8 mouse cellular contexts compared by ENCODE assay signal in genomic region chr13:4662336-4663101, GRCm38 (mm10). TPM values are rescaled to one million over a fixed set of nuclear protein-coding genes. Genes with fewer than 3 reads are reported as not detected.
DNase-seq lines count a peak whose midpoint lies in the region; ATAC-seq and TF ChIP-seq lines count a peak whose summit lies in the region.

No protein-coding gene starts in this region.

- intact Hi-C loops in heart, postnatal 36 days (cut with DNase I): loop anchor here (5.0 to 10.0 kb wide), 8 partner anchors 282 to 1885 kb away; partner anchors contain the start of gene Pitrm1
- intact Hi-C loops in left cerebral cortex, adult 2 months (cut with DNase I): loop anchor here (1.0 to 10.0 kb wide), 5 partner anchors 832 to 1873 kb away; partner anchors contain the start of gene Klf6

- H3K9ac ChIP-seq in midbrain, embryonic 15.5 days: no peak overlapping the region

- TF ChIP-seq CTCF in kidney, adult 2 months (conservative IDR thresholded peaks at IDR 0.05; ENCODE audit: insufficient read depth, insufficient read length, low read depth, low read length): 0 out of 2 replicates have a peak, but pooled peaks have one; percentile 7
- TF ChIP-seq CTCF in left cerebral cortex, adult 2 months (IDR thresholded peaks at IDR 0.05): peak; percentile 69

- H3K9me3 ChIP-seq in midbrain, embryonic 15.5 days: no peaks in the 10 kb centered on the region

- no peaks in the 10 kb centered on the region for H3K27me3 ChIP-seq in kidney, adult 2 months (replicated peaks; ENCODE audit: control insufficient read depth, insufficient read depth, low read length)
- H3K27me3 ChIP-seq in midbrain, embryonic 15.5 days (replicated peaks): no peaks in the 10 kb centered on the region

- H3K27ac ChIP-seq in kidney, adult 2 months (ENCODE audit: insufficient read depth, low read depth, low read length): no peak overlapping the region
- H3K27ac ChIP-seq in left cerebral cortex, adult 2 months: 0 out of 2 replicates have a peak overlapping the region, but pooled peaks have one; percentile 12
- no peak overlapping the region for H3K27ac ChIP-seq in midbrain, embryonic 15.5 days

- no peak overlapping the region for H3K4me3 ChIP-seq in kidney, adult 2 months (ENCODE audit: insufficient read depth, low read depth, low read length)
- peak overlapping the region; percentile 39 for H3K4me3 ChIP-seq in left cerebral cortex, adult 2 months
- H3K4me3 ChIP-seq in midbrain, embryonic 15.5 days: no peak overlapping the region

- no peak overlapping the region for H3K4me2 ChIP-seq in midbrain, embryonic 15.5 days

- peak; percentile 75 for DNase-seq in kidney, adult 2 months
- no peak for DNase-seq in kidney, adult 11 months
- DNase-seq in Muller cell, postnatal 12 days (ENCODE audit: inconsistent ontology term): peak; percentile 75
- DNase-seq in embryo, embryonic 11.5 days (ENCODE audit: low read depth, low spot score): peak; percentile 43
- peak; percentile 36 to 56 for DNase-seq in heart, postnatal 36 days
- peak in 1 of 2 experiments; percentile 39 for DNase-seq in left cerebral cortex, adult 2 months (ENCODE audit: extremely low spot score in 1 of 2, low spot score in 2 of 2)
- no peak for DNase-seq in spleen, adult 12 weeks (ENCODE audit: low spot score)

- no peaks in the 10 kb centered on the region; the same call in 1 of the 2 replicates for H3K4me1 ChIP-seq in kidney, adult 2 months (ENCODE audit: control insufficient read depth, insufficient read depth, low read length)
- 0 out of 2 replicates have a peak, but pooled peaks cover 5% of the 10 kb centered on the region for H3K4me1 ChIP-seq in midbrain, embryonic 15.5 days

- TF ChIP-seq POLR2A in kidney, adult 2 months (IDR thresholded peaks at IDR 0.05; ENCODE audit: low read depth, low read length): no peak

- peak; percentile 89 for ATAC-seq in midbrain, embryonic 15.5 days (replicated peaks)

- 26% methylated on average over 13 of the region's 13 CpGs for WGBS in kidney, adult 2 months
- WGBS in midbrain, embryonic 15.5 days: 50% methylated on average over 13 of the region's 13 CpGs

- no peaks in the 10 kb centered on the region for H3K36me3 ChIP-seq in kidney, adult 2 months (ENCODE audit: control insufficient read depth, insufficient read depth, low read length)
- H3K36me3 ChIP-seq in midbrain, embryonic 15.5 days (replicated peaks): no peaks in the 10 kb centered on the region

RNA-seq across cellular contexts. Expression of gene Akr1e1, which starts 53.5 kb away (rescaled TPM):
- 10.7 and 29.3 TPM in 2 replicates for polyA plus RNA-seq in kidney, adult 2 months (2012; rRNA removed)
- 10 to 100 TPM; 17.2 to 19.8 TPM for total RNA-seq in heart, postnatal 36 days (2021)
- total RNA-seq in left cerebral cortex, adult 2 months (2021): 10 to 100 TPM; 19.6 to 20.7 TPM
- 40.1 and 41.1 TPM in 2 replicates for polyA plus RNA-seq in midbrain, embryonic 15.5 days (2015; fragmentation: Nextera tagmentation; extraction: Ambion mirVana)

Comparison
In these comparisons a context has a peak if more than half of its experiments do, and no peak if none do; other contexts are left out.
1. DNase-seq: peak in kidney, adult 2 months (single experiment), Muller cell, postnatal 12 days (single experiment), embryo, embryonic 11.5 days (single experiment) and heart, postnatal 36 days (2 of 2); none in kidney, adult 11 months (single experiment) and spleen, adult 12 weeks (single experiment).